Mouse (Mus musculus) megakaryocyte-erythroid progenitor cell, adult 5-6 weeks (primary cell): ENCODE data around the gene Gmds. TPM values are rescaled to one million over a fixed set of nuclear protein-coding genes. Genes with fewer than 3 reads are reported as not detected.

ENCODE experiments used
- ATAC-seq: replicated peaks from 2 replicates; pipeline ENCODE4 v1.8.0; 2016; ENCODE audit warnings: mild to moderate bottlenecking, inconsistent platforms; ENCODE audit not compliant: severe bottlenecking, poor library complexity, low FRiP score, low TSS enrichment
- total RNA-seq, 2 experiments: library from RNA; stranded (forward) in 1 of 2; stranded (reverse) in 1 of 2; fragments of 200-1000, 215-1000 nt in 1 of 2; fragments of >200 nt in 1 of 2; fragmentation: Nextera tagmentation in 1 of 2; gene quantifications; 2 replicates each; pipeline ENCODE4 v1.2.3; 2014 to 2017

Gmds gene
- total RNA-seq, 2 experiments from 2014 or later: 11.4 to 17.4 TPM

- no peak for ATAC-seq
These were observed 290.3 kb downstream of the Gmds start for GRCm38 (mm10) chr13:32047980-32048959.

- ATAC-seq: no peak
These were observed 291.6 kb downstream of the Gmds start for GRCm38 (mm10) chr13:32046961-32047360.

- no peak for ATAC-seq
These were observed 295.8 kb downstream of the Gmds start for GRCm38 (mm10) chr13:32042748-32043147.

- ATAC-seq: no peak
These were observed 297.7 kb downstream of the Gmds start for GRCm38 (mm10) chr13:32040822-32041221.

- ATAC-seq: no peak
These were observed 301.6 kb downstream of the Gmds start for GRCm38 (mm10) chr13:32036902-32037301.

GRCm38 (mm10) chr13:32034799-32035448 is 303.6 kb downstream of the Gmds start:
- ATAC-seq: no peak

- no peak for ATAC-seq
These were observed 304.4 kb downstream of the Gmds start for GRCm38 (mm10) chr13:32034139-32034538.

- no peak for ATAC-seq
These were observed 312.1 kb downstream of the Gmds start for GRCm38 (mm10) chr13:32026226-32026975.

GRCm38 (mm10) chr13:32024822-32025221 is 313.7 kb downstream of the Gmds start:
- no peak for ATAC-seq

GRCm38 (mm10) chr13:32020455-32021249 is 317.9 kb downstream of the Gmds start:
- ATAC-seq: no peak

- ATAC-seq: no peak
These were observed 319.3 kb downstream of the Gmds start for GRCm38 (mm10) chr13:32019256-32019620.

GRCm38 (mm10) chr13:32018518-32019255 is 319.9 kb downstream of the Gmds start:
- ATAC-seq: no peak

- no peak for ATAC-seq
These were observed 329.7 kb downstream of the Gmds start for GRCm38 (mm10) chr13:32008802-32009201.

GRCm38 (mm10) chr13:32008116-32008641 is 330.4 kb downstream of the Gmds start:
- ATAC-seq: no peak

GRCm38 (mm10) chr13:31993391-31993790 is 345.1 kb downstream of the Gmds start:
- no peak for ATAC-seq

GRCm38 (mm10) chr13:31992409-31993201 is 345.9 kb downstream of the Gmds start:
- peak; percentile 85; the same call in 1 of the 2 replicates for ATAC-seq

GRCm38 (mm10) chr13:31981198-31981597 is 357.3 kb downstream of the Gmds start:
- ATAC-seq: no peak
